Mouse (Mus musculus) hindlimb bud, embryonic 11.5 days (tissue): ENCODE data around the gene Xbp1.
"Not testable (repeated sequence)": the region's sequence is repeated elsewhere in the genome, so short reads cannot be mapped to it uniquely, and the experiment has no call there.

ENCODE experiments used
- DNase-seq: peaks from one replicate; pipeline ENCODE4 v3.0.0-alpha.2; 2012; ENCODE audit warnings: low read depth, low spot score; ENCODE audit errors: extremely low spot score

The Xbp1 gene

DNA sequence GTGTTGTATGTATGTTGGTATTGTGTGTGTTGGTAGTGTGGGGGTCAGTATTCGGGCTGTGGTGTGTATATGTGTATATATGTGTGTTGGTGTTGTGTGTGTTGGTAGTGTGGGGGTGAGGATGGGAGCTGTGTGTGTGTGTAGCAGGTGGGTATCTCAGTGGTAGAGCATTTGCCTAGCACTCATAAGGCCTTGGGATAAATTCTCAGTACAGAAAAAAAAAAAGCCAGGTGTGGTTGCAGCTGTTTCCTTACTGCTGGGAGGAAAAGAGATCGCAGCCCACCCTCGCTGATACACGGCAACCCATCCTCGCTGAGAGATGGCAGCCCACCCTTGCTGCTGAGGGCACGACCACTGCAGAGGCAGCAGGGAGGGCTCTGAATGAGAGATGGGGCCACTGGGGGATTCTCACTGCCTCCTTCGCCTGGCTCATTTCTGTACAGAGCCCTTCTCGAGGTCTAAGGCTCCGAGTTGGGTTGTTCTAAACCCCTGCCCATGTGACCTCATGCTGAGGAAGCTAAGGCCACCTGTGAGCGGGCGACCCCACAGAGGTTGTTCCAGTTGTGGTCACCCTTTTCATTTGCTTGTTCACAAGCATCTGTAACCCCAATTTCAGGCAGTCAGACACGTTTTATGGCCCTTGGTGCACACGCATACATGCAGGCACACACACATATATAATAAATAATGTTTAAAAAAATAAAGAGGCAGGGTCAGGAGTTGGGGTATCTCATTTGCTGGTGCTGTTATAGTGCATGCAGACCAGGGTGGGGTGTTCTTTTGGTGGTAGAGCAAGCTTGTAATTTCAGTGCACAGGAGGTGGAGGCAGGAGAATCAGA, 19.3 kb upstream of the Xbp1 start:
- no peak for DNase-seq

DNA sequence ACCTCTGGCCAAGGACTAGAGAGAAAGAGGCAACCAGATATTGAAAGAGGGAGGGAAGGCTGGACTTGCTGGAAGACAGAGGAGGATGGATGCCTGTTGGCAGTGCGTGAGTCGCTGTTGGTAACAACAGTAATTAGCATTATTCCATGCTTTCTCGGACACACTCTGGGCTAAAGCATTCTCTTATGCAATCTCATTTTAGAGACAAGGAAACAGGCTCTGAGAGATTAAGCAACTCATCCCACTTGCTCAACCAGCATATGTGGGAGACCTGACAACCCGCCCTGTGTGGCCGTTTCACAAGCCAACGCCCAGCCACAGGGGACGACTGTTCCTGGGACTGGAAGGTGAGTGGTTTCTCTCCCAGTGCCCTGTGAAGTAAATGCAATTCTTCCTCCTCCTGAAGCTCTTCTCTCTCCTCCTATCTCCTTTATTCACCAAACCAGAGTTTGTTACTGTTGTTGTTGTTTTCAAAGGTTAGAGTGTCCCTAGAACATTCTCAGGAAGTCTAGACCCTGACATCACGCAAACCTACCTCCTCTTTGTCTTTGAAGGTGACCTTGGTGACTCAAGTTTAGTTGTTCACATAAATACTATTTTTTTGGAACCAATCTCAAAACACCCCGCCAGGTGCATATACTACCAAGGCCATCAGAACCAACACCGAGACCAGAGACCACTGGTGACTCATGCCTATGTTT, 18.0 kb upstream of the Xbp1 start:
- DNase-seq: no peak

DNA sequence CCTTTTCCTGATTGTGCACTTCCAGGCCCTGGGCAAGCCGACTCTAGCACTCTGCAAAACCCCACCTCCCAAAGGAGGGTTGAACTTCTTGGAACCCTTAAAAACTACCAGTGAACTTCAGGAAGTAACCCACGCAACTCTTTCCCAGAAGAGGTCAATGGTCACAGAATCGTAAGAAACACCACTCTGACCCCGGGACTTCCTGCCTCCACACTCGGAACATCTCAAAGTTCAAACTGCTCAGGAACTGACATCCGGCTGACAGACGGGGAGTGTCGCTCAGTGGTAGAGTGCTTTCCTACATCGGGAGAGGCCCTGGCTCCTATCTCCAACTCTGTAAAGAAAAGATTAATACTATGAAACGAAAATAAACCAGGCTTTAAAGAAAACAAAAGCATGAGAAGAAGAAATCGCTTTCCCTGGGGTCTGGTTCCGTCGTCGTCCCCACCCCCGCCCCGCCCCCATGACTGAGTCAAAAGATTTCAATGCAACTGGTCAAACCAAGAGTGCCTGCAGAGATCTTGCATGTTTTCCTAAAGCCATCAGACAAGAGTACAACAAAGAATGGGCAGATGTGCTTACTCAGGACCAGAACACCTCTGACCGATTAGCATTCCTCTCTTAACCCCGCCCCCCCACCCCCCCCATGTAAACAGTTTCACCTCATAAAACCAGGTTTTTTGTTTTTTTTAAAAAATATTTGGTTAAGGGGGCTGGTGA, 14.4 kb upstream of the Xbp1 start:
- no peak for DNase-seq

DNA sequence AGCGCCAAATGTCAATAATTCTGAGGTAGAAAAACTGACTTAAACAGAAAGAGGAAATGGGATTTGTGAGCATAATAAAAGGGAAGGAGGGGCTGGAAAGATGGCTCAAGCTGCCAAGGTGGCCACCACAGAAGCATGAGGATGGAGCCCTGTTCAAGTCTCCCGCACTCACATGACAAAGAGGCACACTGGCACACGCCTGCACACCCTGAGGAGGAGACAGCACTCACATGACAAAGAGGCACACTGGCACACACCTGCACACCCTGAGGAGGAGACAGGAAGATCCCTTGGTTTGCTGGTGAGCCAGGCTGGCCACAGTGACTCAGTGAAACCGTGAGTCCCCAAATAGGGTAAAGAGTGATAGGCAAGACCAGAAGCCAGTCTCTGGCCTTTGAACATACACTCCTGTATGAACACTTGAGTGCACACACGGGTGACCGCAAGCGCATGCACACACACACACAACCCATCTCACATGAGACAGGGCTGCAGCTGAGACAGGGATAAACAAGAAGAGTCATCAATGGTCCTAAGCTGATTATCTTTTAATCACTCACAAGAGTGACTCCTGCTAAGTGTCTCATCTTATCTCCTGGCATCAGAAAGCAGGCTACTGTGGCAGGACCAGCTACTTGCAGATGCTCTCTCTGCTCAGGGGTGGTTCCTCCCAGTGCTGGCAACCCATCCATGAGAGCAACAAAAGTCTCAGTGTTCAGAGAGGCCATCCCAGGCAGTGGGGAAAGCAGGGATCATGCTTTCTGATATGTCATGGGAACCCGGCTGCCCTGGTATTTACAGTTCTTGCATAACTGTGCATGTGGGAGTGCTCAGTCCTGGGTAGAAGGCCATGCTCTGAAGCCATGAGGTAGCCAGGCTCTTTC, 11.0 kb upstream of the Xbp1 start:
- no peak for DNase-seq

DNA sequence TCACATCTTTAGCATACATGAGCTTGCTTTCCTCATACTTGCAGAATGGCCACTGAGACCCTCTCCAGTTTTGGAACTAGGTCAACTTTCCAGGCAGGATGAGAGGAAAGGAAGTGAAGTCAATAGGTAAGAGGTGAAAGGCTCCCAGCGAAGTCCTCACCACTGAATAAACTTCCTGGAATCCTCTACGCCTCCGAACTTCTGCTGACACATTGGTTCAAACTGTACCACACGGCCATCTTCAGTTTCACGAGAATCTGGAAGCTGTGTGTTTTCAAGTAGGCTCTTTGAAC, 10.4 kb upstream of the Xbp1 start:
- no peak for DNase-seq

DNA sequence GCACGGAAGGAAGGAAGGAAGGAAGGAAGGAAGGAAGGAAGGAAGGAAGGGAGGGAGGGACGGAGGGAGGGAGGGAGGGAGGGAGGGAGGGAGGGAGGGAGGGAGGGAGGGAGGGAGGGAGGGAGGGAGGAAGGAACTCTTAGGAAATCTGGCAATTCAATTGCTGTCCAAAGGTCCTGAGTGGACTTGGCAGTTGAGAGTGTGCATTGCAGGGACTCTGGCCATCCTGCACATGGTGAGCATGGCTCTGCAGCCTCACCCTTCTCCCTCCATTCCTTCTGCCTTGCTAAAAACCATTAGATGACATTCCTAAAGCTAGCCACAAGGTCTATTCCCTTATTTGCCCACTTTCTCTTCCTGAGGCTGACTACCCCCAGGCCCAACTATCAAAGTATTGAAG, 9.8 kb upstream of the Xbp1 start:
- not testable (repeated sequence) for DNase-seq

DNA sequence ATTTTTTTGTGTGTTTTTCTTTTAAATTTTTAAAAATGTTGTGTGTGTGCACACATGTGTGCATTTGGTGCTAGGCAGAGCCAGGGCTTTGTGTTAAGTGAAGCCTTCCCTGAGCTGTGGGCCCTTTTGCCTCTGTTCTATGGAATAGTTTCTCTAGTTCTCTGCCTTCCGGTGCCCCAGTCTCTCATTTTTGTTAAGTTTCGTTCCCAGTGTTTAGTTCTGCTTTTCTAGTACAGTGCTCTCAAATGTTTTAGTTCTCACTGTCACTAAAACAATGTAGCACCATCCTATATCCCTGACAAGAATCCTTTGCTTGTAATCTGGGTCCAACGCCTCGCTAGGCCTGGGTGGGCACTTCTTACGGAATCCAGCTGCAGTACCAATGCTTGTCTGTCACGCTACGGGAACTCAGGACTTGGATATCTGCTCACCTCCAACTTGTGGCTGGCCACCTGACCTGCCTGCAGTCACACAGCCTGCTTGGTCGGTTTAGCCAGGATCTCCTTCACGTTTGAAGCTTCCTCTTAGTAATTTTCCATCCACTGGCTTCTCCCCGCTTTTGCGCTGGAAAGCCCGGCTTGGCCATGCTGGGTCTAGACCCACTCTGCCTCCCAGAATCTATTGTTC, 8.2 kb upstream of the Xbp1 start:
- DNase-seq: no peak

DNA sequence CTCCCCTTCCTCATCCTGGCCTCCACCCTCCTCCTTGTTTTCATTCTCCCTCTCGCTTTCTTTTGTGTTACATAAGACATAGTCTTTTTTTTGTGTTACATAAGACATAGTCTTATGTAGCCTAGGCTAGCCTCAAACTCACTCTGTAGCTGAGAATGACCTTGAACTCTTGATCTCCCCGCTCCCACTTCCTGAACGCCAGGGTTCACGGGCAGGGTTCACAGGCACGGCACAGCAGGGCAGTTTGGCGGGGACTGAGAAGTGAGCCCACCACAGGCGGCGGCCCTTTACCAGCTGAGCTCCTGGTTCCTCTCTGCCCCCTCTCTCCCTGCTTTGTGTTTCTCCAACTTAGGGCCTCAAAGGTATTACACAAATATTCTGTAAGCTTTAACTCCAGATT, 7.5 kb upstream of the Xbp1 start:
- DNase-seq: no peak

DNA sequence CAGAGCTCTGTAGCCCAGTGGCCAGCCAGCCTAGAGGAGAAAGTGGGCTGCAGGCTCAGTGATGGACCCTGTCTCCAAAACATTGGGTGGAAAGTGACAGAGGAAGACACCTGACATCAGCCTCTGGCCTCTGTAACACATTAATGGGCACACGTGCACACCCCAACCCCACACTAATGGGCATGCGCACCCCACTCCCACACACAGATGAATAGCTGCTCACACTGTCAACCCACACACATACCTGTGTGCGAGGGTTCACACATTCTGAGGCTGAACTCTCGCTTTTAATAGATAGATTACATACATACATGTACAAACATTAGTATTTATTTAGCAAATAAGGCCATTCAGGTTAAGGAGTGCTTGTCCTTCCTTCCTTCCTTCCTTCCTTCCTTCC, 6.4 kb upstream of the Xbp1 start:
- no peak for DNase-seq

DNA sequence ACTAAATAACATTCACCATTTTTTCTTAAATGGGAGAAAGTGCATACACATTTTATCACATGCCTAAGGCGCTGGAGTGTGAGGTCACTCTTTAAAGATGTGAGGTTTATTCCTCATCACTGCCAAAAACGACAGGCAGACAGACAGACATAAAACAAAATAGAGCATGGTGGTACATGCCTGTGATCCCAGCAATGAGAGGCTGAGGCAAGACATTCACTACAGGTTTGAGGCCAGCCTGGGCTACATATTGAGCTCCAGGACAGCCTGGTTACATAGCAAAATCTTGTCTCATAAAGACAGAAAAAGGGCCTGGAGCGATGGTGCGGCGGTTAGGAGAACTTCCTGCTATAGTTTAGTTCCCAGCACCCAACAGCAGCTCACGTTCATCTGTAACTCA, 5.3 kb upstream of the Xbp1 start:
- no peak for DNase-seq

DNA sequence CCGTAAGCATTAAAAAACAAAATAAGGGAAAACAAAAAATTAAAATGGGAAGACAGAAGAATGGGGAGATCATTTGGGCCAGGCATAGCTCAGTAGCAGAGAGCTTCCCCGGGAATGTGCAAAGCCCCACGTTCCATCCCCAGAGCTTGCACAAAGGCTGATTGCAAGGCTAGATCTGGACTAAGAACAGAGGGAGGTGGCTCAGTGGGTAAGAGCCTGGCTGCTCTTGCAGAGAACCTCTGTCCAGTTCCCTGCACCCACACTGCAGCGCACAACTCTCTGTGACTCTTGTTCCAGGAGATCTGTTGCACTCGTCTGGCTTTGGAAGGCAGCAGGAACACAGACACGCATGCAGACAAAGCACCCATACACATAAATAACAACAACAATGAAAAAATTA, 4.8 kb upstream of the Xbp1 start:
- no peak for DNase-seq

DNA sequence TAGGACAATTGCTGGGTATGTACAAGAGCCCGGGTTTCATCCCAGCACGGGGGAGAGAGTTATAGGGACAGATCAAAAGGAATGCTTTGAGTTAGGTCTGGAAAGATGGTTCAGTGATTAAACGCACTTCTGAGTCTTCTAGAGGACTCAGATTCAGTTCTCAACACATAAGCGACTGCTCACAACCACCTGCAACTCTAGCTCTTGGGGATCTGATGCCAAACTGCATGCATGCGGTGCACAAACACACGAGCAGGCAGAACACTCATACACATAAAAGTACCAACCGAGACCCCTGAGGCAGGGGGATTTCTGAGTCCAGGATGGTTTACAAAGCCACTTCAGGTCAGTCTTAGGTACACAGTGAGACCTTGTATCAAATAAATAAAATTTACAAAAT, 4.3 kb upstream of the Xbp1 start:
- no peak for DNase-seq

DNA sequence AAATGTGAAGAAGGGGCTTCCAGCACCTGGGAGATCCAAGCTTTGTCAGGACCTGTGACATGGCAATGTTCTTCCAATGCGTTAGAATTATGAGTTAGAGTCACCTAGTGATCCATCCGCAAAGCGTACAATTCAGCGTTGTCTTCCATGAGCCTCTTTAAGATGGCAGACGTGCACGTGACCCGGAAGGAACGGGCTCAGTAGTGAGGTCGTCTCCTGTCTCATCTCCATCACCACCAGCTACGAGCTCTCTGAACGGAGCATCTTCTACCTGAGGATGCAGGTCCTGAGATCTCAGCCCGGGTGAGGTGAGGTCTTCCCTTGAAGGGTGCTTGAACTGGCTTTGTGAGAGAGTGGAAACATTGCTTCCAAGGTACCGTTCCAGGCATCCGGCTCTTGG, 3.8 kb upstream of the Xbp1 start:
- no peak for DNase-seq

DNA sequence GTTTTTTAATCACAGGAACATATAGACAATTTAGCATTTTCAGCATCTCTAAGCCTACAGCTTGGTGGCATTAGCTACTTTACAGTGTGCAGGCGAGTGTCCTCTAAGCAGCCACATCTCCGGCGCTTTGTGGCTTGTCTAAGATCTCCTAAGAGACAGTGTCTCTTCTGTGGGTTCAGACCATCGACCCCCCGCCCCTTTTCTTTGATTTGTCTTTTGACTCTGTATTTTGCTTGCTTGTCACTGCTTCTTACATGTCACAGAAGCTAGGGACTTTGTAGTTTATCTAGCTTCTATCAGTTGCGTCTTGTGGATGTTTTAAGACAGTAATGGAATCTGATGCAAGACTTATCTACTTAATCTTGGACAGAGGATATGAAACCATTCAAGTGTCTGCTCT, 3.1 kb upstream of the Xbp1 start:
- no peak for DNase-seq

DNA sequence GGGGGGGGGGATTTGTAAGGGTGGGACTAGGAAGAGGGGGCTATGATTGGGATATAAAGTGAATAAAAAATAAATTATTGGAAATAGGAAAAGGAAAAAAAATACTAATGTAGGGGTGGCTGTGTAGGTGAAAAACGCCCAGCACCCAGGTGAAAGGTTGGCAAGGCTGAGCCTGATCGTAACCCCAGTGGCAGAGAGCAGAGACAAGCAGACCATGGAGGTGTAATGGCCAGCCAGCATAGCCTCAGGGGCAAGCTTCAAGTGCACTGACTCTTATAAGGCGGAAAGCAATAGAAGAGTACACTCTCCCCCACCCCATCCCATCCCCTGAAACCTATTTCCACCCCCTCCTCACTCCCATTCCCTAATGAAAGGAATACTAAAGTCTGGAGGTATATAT, 778 bp upstream of the Xbp1 start:
- no peak for DNase-seq

DNA sequence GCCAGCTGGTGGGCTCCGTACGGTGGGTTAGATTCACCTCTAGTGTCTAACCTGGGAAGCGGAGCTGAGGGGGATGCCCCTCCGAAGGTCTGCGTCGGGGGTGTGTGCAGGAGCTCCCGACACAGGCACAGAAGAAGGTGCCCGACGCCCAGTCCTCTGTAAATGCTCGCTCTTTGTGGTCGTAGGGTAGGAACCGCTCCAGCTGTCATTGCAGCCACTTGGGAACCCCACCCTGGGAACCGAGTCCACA, 732 bp downstream of the Xbp1 start:
- DNase-seq: no peak

DNA sequence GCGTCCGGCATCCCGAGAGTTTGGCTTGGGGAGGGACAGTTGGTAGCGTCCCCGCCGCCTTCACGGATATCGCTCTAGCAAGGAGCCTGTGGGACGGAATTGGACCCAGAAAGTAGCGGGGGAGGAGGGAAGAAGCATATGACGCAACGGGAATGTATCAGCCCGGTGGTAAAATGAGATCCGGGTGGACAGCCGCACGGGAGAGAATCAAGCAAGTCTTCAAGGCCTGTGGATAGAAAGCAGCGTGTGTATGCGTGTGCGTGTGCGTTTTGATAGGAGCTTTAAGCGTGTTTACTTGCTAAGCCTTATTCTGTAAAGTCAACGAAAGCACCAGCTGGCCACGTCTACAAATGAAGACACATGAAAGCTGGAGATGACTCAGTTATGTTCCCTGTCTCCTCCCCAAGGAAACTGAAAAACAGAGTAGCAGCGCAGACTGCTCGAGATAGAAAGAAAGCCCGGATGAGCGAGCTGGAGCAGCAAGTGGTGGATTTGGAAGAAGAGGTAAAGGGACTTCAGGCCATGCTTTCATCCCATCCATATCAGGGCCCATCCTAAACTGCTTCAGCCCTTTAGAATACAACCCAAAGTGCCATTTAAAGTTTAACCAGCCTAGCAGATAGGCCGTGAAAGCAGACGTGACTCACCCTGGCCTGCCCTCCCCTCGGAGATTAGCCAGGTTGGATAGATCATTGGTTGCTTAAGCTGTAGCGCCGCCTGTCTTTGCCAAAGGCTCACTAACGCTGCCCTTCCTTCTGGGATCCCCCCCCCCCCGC, 1.2 kb downstream of the Xbp1 start:
- no peak for DNase-seq

DNA sequence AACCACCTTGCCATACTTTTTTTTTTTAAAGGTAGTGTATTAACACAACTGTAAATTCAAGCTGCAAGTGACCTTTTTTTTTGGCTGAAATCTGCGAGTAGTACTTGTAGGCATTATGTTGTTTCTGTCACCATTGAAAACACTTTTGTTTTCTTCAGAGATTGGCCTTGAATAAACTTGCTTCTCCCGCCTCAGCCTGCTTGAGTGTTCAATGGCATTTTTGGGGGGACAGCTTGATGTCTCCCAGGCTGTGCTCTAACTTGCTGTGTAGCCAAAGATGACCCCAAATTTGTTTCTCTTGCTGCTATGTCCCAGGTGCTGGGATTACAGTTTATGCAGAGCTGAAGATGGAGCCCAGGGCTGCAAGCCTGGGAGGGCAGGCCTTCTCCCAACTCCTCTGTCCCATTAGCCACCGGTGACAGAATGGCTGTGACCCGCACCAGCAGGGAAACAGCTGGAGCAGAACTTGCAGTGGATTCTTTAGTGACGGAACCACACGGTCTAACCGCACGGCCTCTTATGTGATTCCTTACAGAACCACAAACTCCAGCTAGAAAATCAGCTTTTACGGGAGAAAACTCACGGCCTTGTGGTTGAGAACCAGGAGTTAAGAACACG, 2.4 kb downstream of the Xbp1 start:
- DNase-seq: no peak

DNA sequence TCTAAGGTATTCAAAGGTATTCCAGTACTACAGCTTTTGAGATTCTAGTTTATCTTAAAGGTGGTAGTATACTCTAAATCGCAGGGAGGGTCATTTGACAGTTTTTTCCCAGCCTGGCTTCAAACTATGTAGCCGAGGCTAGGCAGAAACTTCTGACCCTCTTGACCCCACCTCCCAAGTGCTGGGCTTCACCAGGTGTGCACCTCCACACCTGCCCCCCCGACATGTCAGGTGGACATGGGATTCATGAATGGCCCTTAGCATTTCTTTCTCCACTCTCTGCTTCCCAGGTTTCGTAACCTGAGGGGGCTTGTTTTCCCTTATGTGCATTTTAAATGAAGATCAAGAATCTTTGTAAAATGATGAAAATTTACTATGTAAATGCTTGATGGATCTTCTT, 5.0 kb downstream of the Xbp1 start:
- DNase-seq: no peak
